Mouse (Mus musculus) E14TG2a.4 (cell line): ENCODE measurements around the gene Dpy19l2.
"Not testable (repeated sequence)": the region's sequence is repeated elsewhere in the genome, so short reads cannot be mapped to it uniquely, and the experiment has no call there.

Source experiments
- H3K27me3 ChIP-seq: 2 replicates; pipeline ENCODE4 v1.6.1; 2014; ENCODE audit warnings: low read length, control low read depth; ENCODE audit not compliant: insufficient read depth
- H3K36me3 ChIP-seq: 2 replicates; pipeline ENCODE4 v1.6.1; 2014; ENCODE audit warnings: low read length, control low read depth; ENCODE audit not compliant: insufficient read depth
- H3K4me1 ChIP-seq: replicated peaks from 2 replicates; pipeline ENCODE4 v1.6.1; 2014; ENCODE audit warnings: low read depth, low read length, control low read depth
- H3K4me3 ChIP-seq: replicated peaks from 2 replicates; pipeline ENCODE4 v1.5.1; 2014; ENCODE audit warnings: mild to moderate bottlenecking, low read length
- H3K9me3 ChIP-seq: 2 replicates; pipeline ENCODE4 v1.6.1; 2014; ENCODE audit warnings: low read length, control low read depth
- CTCF ChIP-seq: conservative IDR thresholded peaks from 2 replicates; pipeline ENCODE4 v1.5.1; 2014; ENCODE audit warnings: low read length
- NANOG ChIP-seq: IDR thresholded peaks from 2 replicates; pipeline ENCODE4 v1.6.1; 2014; ENCODE audit warnings: borderline replicate concordance, low read length, mixed read lengths
- POU5F1 ChIP-seq: IDR thresholded peaks from 2 replicates; pipeline ENCODE4 v1.6.1; 2014; ENCODE audit warnings: low read length, borderline replicate concordance

Dpy19l2 gene

GRCm38 (mm10) chr9:24695700-24696404 lies at the start of gene Dpy19l2:
Gene Dpy19l2 (minus strand): TSS chr9:24696293.
- no peaks in the 10 kb centered on the region for H3K36me3 ChIP-seq
- peak within 1 kb of the TSS; percentile 72 for H3K4me3 ChIP-seq
- TF ChIP-seq POU5F1 (no peak), NANOG (no peak), CTCF (no peak)
- H3K9me3 ChIP-seq, result peaks cover 6% of the 10 kb centered on the region; the same call in 1 of the 2 replicates
- peaks cover 13% of the 10 kb centered on the region for H3K4me1 ChIP-seq
- peaks cover 33% of the 10 kb centered on the region for H3K27me3 ChIP-seq

- Histone ChIP-seq H3K4me1 (no peaks in the 10 kb centered on the region), H3K36me3 (no peaks in the 10 kb centered on the region), H3K27me3 (no peaks in the 10 kb centered on the region), H3K9me3 (no peaks in the 10 kb centered on the region), H3K4me3 (no peak overlapping the region)
- TF ChIP-seq NANOG (no peak), CTCF (no peak), POU5F1 (no peak)
These were observed 48.9 kb upstream of the Dpy19l2 start for GRCm38 (mm10) chr9:24744958-24745357.

GRCm38 (mm10) chr9:24701246-24701645 lies 5.2 kb upstream of the Dpy19l2 start:
- Histone ChIP-seq H3K9me3 (peaks cover 8% of the 10 kb centered on the region; the same call in 1 of the 2 replicates), H3K36me3 (no peaks in the 10 kb centered on the region), H3K4me1 (peaks cover 5% of the 10 kb centered on the region), H3K4me3 (no peak overlapping the region), H3K27me3 (peaks cover 8% of the 10 kb centered on the region)
- TF ChIP-seq CTCF, result peak; percentile 45
- TF ChIP-seq POU5F1, result no peak

GRCm38 (mm10) chr9:24696405-24696778 lies 299 bp upstream of the Dpy19l2 start:
- Histone ChIP-seq H3K4me3 (peak overlapping the region; percentile 72), H3K27me3 (peaks cover 33% of the 10 kb centered on the region), H3K9me3 (peaks cover 6% of the 10 kb centered on the region; the same call in 1 of the 2 replicates), H3K36me3 (no peaks in the 10 kb centered on the region), H3K4me1 (peaks cover 13% of the 10 kb centered on the region)
- no peak for TF ChIP-seq CTCF
- no peak for TF ChIP-seq NANOG
- no peak for TF ChIP-seq POU5F1

DNA sequence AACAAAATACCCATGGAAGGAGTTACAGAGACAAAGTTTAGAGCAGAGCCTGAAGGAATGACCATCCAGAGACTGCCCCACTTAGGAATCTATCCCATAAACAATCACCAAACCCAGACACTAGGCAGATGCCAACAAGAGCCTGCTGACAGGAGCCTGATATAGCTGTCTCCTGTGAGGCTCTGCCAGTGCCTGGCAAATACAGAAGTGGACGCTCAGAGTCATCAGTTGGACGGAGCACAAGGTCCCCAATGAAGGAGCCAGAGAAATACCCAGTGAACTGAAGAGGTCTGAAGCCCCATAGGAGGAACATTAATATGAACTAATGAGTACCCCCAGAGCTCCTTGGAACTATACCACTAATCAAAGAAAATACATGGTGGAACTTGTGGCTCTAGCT lies 58.8 kb downstream of the Dpy19l2 start:
- H3K9me3 ChIP-seq, H3K27me3 ChIP-seq, H3K4me1 ChIP-seq, H3K4me3 ChIP-seq, H3K36me3 ChIP-seq: not testable (repeated sequence)

- Histone ChIP-seq H3K4me1 (no peaks in the 10 kb centered on the region), H3K36me3 (no peaks in the 10 kb centered on the region), H3K27me3 (no peaks in the 10 kb centered on the region), H3K4me3 (no peak within 1 kb of the TSS), H3K9me3 (no peaks in the 10 kb centered on the region)
- TF ChIP-seq CTCF (no peak), NANOG (no peak), POU5F1 (no peak)
These were observed 71.2 kb downstream of the Dpy19l2 start, which contains the start of gene Cypt4 for GRCm38 (mm10) chr9:24624896-24625295. Gene Cypt4 (plus strand): TSS chr9:24625196.

GRCm38 (mm10) chr9:24538159-24538558 lies 157.9 kb downstream of the Dpy19l2 start:
- no peaks in the 10 kb centered on the region for H3K9me3 ChIP-seq
- H3K4me1 ChIP-seq, result no peaks in the 10 kb centered on the region
- no peaks in the 10 kb centered on the region for H3K27me3 ChIP-seq
- TF ChIP-seq POU5F1 (no peak), NANOG (no peak), CTCF (no peak)
- no peak overlapping the region for H3K4me3 ChIP-seq
- no peaks in the 10 kb centered on the region for H3K36me3 ChIP-seq

DNA sequence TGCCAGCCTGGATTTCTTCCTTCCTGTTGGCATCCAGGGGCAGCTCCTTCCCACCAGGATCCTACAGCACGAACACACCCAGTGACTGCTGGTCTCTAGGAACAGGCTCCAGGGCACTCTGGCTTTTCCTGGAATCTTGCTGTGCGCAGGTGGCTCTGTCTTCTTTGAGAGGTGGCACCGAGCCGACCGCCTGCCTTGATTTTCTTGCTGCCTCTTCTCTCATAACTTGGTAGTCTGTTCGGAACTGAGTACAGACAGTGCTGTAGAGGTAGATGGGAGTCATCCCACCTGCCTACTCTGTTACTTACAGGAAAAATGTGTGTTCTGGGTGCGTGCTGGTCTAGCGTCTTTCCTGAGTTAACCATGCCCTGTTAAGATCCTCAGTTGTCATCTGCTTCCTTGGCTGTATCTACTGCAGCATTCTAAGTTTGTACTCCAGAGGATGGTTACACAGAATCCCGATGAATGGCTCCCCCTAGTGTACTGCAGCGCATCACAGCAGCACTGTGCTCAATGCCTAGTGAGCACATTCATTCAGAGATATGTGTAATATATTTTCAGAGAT lies 179.4 kb downstream of the Dpy19l2 start:
- TF ChIP-seq NANOG, result no peak
- TF ChIP-seq CTCF, result peak; percentile 80
- Histone ChIP-seq H3K4me3 (no peak overlapping the region), H3K4me1 (no peaks in the 10 kb centered on the region; the same call in 1 of the 2 replicates), H3K9me3 (no peaks in the 10 kb centered on the region), H3K36me3 (no peaks in the 10 kb centered on the region), H3K27me3 (peaks cover 2% of the 10 kb centered on the region; the same call in 1 of the 2 replicates)

- Histone ChIP-seq H3K4me1 (no peaks in the 10 kb centered on the region; the same call in 1 of the 2 replicates), H3K4me3 (no peak overlapping the region), H3K36me3 (no peaks in the 10 kb centered on the region), H3K27me3 (peaks cover 2% of the 10 kb centered on the region; the same call in 1 of the 2 replicates), H3K9me3 (no peaks in the 10 kb centered on the region)
- TF ChIP-seq POU5F1 (no peak), CTCF (no peak), NANOG (no peak)
These were observed 182.0 kb downstream of the Dpy19l2 start for GRCm38 (mm10) chr9:24514078-24514469.
